Mouse (Mus musculus): ENCODE data around the gene Gm27179. TPM values are rescaled to one million over a fixed set of nuclear protein-coding genes. Genes with fewer than 3 reads are reported as not detected.
"Not testable (repeated sequence)": the region's sequence is repeated elsewhere in the genome, so short reads cannot be mapped to it uniquely, and the experiment has no call there.

Gene Gm27179
- under 1 TPM in 7 of 26 experiments, not detected in 19; 0.16 to 0.33 (median 0.28) TPM for total RNA-seq (2018; cell fraction: chromatin; rRNA removed)
- total RNA-seq (2018; cell fraction: cytosol; rRNA removed), result under 1 TPM in 1 of 26 experiments, not detected in 25; 0.05 TPM
- total RNA-seq (2018; cell fraction: nucleus; rRNA removed), result under 1 TPM in 2 of 26 experiments, not detected in 24; 0.17 to 0.18 TPM
- polyA plus RNA-seq (2018), result not detected in 3 replicates

DNA sequence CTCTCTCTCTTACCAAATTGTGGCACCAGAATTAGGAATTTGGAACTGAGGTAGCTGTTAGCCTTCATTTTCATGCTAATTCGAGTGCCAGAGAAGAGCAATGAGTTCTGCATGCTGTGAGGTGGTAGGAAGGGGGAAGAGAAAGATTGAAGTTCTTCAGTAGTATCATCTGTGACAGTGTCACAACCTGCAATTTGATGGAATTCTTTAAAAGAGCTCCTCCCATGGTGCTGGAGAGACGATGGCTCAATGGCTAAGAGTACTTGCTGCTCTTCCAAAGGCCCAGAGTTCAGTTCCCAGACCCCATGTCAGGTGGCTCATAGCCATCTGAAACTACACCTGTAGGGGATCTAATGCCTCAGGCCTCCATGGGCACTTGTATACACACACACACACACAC, at the start of gene Gm27179:
Gene Gm27179 (minus strand): TSS at position 101 of the 400 bp plus-strand sequence.
- not testable (repeated sequence) for H3K79me2 ChIP-seq (ENCODE audit: inconsistent target); H3K4me3 ChIP-seq (ENCODE audit: inconsistent target); H3K36me3 ChIP-seq (ENCODE audit: inconsistent target); H3K27ac ChIP-seq
- no CpG with 5 or more reads among the region's 2 CpGs for WGBS (ENCODE audit: missing documents)

DNA sequence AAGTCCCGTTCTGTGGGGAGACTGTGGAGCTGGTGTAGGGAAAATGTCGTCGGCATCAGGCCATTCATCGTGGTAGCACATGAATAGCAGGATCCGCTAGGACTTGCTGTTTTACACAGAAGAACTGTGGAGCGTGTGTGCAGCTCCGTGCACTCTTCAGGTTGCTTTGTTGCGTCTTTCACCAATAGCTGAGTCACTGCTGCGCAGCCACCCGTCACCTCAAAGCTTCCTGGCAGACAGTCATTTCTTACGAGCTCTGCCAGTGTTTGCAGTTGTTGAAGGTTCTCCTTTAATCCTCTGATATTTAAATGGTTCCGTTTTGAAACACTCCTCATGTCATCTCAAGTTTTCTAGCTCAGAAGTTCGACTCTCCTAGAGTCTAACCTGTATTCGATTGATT, 45.2 kb upstream of the Gm27179 start:
- H3K79me2 ChIP-seq (ENCODE audit: inconsistent target); H3K36me3 ChIP-seq (ENCODE audit: inconsistent target): not testable (repeated sequence)
- WGBS (ENCODE audit: missing documents), result no CpG with 5 or more reads among the region's 14 CpGs

DNA sequence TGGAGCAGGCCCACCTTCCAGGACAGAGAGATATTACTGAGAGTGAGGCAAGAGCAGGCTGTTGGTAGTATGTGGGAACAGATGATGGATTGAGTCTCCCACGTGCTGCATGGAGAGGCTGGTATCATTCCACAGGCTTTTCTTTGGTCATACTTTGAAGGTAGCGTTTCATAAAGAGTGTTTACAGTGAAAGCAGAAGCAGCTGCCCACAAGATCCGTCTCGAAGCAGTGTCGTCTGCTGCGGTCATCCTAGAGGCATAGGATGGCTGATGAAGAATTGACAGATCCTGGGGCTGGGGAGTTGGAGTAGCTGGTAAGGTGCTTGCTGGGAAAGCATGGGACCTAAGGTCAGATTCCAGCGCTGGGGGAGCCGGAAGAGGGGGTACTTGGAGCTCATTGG, 44.5 kb upstream of the Gm27179 start:
- H3K27ac ChIP-seq; H3K4me3 ChIP-seq (ENCODE audit: inconsistent target); H3K36me3 ChIP-seq (ENCODE audit: inconsistent target); H3K79me2 ChIP-seq (ENCODE audit: inconsistent target): not testable (repeated sequence)
- no CpG with 5 or more reads among the region's 8 CpGs for WGBS (ENCODE audit: missing documents)

More for the DNA sequence above, 45.2 kb upstream of the Gm27179 start:
- not testable (repeated sequence) for H3K27ac ChIP-seq; H3K4me3 ChIP-seq (ENCODE audit: inconsistent target)

DNA sequence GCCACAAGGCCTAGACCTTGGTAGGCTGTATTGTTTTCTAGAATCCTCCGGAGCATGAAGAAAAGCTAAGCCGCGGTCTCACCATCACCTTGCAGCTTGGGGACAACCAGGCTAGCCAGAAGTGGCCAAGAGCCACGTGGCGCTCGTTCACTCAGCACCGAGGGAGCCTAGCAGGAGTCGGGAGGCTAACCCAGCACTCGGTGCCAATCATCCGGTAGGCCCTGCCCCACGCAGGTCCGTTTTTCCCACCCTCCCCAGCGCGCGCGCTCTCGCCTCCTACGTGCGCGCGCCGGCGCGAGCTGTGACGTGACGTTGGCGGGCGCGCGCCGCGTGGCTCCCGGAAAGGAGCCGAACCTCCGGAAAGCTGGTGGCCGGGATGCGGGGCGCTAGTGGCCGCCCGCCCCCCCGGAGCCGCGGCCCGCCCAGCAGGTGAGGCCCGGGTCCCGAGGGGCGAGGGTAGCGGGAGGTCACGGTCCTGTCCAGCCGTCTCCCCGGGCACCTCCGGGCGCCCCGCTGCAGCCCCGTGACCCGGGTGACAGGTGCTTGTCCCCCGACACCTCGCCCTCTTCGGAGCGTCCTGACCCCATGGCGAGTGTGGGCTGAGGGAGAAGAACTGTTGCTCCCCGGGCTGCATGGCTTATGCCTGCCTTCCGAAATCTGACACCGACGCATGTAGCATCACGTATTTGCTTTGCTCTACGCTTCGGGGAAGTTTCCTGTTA, 42.9 kb upstream of the Gm27179 start, which contains the start of gene Entpd4b:
Gene Entpd4b (plus strand): TSS at position 315 of the 722 bp plus-strand sequence.
- H3K4me3 ChIP-seq (ENCODE audit: inconsistent target); H3K36me3 ChIP-seq (ENCODE audit: inconsistent target); H3K79me2 ChIP-seq (ENCODE audit: inconsistent target); H3K27ac ChIP-seq: not testable (repeated sequence)
- no CpG with 5 or more reads among the region's 68 CpGs for WGBS (ENCODE audit: missing documents)

DNA sequence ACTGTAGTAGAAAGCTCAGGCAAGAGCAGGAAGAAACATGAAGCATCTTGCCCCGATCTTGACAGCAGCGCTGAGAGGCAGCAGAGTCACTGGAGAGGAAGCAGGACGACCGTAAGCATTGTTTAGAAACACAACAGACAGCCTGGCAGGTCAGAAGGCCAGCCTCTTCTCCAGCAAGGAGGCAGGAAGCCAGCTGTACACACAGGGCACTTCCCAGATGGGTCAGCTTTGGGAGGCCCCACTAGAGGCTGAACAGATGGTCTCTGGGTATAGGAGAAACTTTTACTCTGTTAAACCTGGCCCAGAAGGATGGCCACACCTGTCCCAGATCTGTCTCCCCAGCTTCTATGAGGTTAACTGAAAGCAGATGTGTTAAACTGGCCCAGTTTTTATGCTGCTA, 35.0 kb upstream of the Gm27179 start:
- no CpG with 5 or more reads among the region's 4 CpGs for WGBS (ENCODE audit: missing documents)
- H3K79me2 ChIP-seq (ENCODE audit: inconsistent target); H3K36me3 ChIP-seq (ENCODE audit: inconsistent target); H3K4me3 ChIP-seq (ENCODE audit: inconsistent target); H3K27ac ChIP-seq: not testable (repeated sequence)

DNA sequence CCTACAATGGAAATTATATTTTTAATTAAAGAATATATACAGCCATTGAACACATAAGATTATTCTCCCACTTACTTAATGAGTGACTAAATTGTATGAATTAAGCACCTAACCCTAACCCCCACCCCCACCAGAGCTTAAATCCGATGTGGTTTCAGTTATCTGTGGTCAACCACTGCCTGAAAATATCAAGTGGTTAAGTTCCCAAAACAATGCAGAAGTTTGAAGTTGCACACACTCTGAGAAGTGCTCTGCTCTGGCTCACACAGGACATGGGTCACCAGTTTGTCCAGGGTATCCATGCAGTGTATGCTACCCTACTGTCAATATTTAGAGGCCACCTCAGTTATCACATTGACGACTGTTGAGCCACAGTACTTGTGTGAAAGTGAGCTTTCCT, 32.7 kb upstream of the Gm27179 start:
- not testable (repeated sequence) for H3K79me2 ChIP-seq (ENCODE audit: inconsistent target); H3K4me3 ChIP-seq (ENCODE audit: inconsistent target); H3K27ac ChIP-seq; H3K36me3 ChIP-seq (ENCODE audit: inconsistent target)
- WGBS (ENCODE audit: missing documents), result no CpG with 5 or more reads among the region's 2 CpGs

DNA sequence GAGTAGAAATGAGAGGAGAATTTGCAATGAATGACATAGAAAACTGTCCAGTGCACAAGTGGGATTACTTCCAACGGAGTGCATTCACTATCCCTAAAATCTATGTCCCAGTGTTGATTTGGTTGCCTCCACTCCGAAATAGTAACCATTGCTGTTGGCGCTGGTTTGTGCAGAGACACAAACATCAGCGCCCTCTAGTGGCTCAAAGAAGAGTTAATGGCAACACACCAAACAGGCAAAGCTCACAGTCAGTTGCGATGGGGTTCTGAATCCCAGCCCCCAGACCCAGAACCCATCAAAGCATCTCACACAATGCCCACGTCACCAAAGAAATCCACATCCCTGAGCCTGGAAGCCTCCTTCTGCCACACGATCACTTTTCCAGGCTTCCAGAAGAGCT, 31.7 kb upstream of the Gm27179 start:
- WGBS (ENCODE audit: missing documents), result no CpG with 5 or more reads among the region's 7 CpGs
- not testable (repeated sequence) for H3K36me3 ChIP-seq (ENCODE audit: inconsistent target)

DNA sequence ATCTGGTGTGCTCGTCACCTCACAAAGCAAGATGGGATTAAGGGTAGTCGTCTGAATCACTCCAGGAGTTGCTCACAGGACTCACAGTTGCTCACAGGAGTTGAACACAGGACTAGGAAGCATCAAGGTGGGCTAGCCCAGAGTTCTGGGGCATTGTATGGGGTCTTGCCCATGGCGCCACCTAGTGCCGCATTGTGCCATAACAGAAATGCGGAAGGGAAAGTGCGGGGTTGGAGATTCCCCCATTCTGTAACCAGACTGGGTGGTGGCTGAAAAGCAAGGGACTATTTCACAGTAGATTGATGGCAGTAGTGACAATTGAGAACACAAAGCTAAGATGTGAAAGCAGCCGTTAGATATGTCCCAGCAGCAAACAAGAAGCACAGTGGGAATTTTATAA, 30.3 kb upstream of the Gm27179 start:
- H3K4me3 ChIP-seq (ENCODE audit: inconsistent target); H3K27ac ChIP-seq; H3K36me3 ChIP-seq (ENCODE audit: inconsistent target); H3K79me2 ChIP-seq (ENCODE audit: inconsistent target): not testable (repeated sequence)
- WGBS (ENCODE audit: missing documents), result no CpG with 5 or more reads among the region's 7 CpGs

More for the DNA sequence above, 31.7 kb upstream of the Gm27179 start:
- H3K4me3 ChIP-seq (ENCODE audit: inconsistent target); H3K27ac ChIP-seq; H3K79me2 ChIP-seq (ENCODE audit: inconsistent target): not testable (repeated sequence)

DNA sequence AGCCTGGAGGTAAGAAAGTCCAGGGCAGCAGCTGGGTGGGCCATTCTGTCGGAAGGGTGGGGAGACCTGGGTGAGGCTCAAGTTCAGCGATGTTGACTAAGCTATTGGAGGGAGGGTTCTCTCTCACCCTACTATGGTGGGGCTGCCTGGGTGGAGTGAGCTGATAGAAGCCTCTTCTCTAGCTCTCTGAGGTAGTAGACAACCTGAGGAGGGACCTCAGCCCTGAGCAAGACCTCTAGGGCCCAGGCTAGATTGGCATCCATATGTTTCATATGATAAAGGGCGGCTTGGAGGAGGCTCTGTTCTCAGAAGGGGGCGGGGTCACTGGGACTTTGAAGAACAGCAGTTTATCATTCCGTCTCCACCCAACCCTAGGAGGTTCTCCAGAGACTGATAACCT, 27.8 kb upstream of the Gm27179 start:
- not testable (repeated sequence) for H3K4me3 ChIP-seq (ENCODE audit: inconsistent target); H3K79me2 ChIP-seq (ENCODE audit: inconsistent target); H3K27ac ChIP-seq; H3K36me3 ChIP-seq (ENCODE audit: inconsistent target)
- WGBS (ENCODE audit: missing documents), result no CpG with 5 or more reads among the region's 5 CpGs

DNA sequence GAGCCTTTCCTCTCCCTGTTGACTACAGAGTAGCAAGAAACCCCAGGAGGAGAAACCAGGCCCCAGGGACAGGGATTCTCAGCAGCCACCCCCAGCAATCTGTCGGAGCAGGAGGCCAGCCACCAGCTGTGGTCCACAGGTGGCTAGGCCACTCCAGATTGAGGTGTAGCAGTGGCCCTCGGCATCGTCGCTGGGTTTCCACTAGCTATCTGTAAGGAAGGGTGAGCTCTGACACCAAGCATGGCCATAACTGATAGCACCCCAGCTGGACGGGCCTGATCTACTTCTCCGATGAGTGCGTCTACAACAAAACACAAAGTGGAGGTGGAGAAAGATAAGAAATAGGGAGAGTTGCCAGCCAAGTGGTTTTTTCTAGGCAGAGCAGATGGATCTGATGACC, 24.2 kb upstream of the Gm27179 start:
- no CpG with 5 or more reads among the region's 7 CpGs for WGBS (ENCODE audit: missing documents)
- not testable (repeated sequence) for H3K27ac ChIP-seq; H3K4me3 ChIP-seq (ENCODE audit: inconsistent target); H3K36me3 ChIP-seq (ENCODE audit: inconsistent target); H3K79me2 ChIP-seq (ENCODE audit: inconsistent target)

DNA sequence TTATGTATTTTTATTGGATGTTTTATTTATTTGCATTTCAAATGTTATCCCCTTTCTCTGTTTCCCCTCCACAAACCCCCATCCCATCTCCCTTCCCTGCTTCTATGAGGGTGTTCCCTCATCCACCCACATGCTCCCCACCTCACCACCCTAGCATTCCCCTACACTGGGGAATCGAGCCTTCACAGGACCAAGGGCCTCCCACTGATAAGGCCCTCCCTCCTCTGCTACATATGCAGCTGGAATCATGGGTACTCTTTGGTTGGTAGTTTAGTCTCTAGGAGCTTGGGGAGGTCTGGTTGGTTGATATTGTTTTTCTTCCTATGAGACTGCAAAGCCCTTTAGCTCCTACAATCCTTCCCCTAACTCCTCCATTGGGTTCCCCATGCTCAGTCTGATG, 13.9 kb upstream of the Gm27179 start:
- H3K36me3 ChIP-seq (ENCODE audit: inconsistent target); H3K4me3 ChIP-seq (ENCODE audit: inconsistent target); H3K27ac ChIP-seq; H3K79me2 ChIP-seq (ENCODE audit: inconsistent target): not testable (repeated sequence)
- WGBS (ENCODE audit: missing documents), result no CpG with 5 or more reads among the region's 1 CpGs

DNA sequence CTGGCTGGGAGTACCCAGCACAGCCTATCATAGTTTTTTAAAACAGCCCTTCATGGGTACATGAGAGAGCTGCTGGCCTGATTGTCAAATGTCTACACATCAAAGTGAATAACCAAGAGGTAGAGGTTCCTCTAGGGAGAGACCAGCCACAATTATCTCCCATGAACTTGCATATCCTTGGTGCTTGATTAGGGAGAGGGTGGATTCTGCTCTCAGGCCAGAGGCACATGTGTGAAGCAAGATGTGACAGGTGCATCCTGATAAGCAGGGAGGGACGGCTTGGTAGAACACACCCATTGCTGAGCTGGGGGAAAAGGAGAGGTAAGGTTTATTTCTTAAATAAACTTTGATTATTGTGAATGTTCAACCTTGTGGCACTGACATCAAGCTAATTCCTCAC, 10.7 kb upstream of the Gm27179 start:
- H3K36me3 ChIP-seq (ENCODE audit: inconsistent target); H3K27ac ChIP-seq; H3K4me3 ChIP-seq (ENCODE audit: inconsistent target); H3K79me2 ChIP-seq (ENCODE audit: inconsistent target): not testable (repeated sequence)
- WGBS (ENCODE audit: missing documents), result no CpG with 5 or more reads among the region's 1 CpGs

DNA sequence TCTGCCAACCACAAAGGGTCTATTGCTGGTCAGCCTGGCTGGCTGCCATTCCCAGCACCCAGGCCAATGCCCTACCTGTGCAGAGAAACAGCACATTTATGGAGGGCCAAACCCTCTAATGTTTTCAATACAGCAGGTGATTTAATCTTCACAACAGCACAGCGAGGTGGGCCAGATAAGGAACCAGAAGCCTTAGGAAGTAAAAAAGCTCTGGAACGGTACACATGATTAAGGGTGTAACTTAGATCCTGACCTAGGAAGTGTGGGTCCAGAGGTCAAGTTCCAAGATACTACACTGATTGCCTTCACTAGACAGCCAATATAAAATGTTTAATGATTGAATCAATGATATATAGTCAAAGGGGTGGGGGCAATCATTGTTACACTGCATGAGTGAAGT, 8.5 kb upstream of the Gm27179 start:
- not testable (repeated sequence) for H3K36me3 ChIP-seq (ENCODE audit: inconsistent target); H3K4me3 ChIP-seq (ENCODE audit: inconsistent target); H3K27ac ChIP-seq; H3K79me2 ChIP-seq (ENCODE audit: inconsistent target)
- no CpG with 5 or more reads among the region's 2 CpGs for WGBS (ENCODE audit: missing documents)

DNA sequence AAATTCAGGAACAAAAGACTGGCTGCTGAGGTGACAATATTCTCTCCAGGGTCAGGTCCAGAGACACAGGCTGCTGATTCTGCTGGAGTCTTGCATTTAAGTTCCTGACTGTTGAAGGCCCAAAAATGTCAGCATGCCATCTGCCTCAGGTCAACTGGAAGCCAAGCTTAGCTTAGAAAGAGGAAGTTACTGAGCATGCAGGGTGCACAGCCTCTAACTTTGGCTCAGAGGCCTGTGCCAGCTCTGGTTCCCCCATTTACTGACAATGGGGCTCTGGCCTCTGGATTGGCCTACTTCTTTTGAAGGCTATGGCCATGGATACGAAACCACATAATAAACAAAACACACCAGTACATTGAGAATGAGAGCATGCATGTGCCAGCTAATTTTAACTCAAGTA, 5.3 kb downstream of the Gm27179 start:
- WGBS (ENCODE audit: missing documents), result no CpG with 5 or more reads among the region's 1 CpGs
- H3K27ac ChIP-seq; H3K79me2 ChIP-seq (ENCODE audit: inconsistent target); H3K4me3 ChIP-seq (ENCODE audit: inconsistent target); H3K36me3 ChIP-seq (ENCODE audit: inconsistent target): not testable (repeated sequence)

DNA sequence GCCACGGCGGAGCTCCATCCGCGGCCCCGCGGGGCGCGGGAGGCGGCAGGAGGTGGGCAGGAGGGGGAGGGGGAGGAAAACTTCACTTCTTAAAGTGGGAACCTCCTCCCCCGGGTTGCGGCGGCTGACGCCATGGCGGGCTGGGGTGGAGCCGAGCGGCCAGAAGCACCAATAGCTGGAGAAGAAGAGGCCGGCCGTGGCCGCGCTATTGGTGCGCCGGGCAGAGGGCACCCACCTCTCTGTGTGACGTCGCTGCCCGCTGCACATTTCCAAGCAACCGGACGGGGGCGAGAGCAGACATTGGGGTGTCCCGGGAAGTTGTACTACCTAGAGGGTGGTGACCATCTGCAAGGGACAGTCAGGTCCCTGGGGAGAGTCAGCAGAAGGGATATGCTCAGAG, 9.2 kb downstream of the Gm27179 start, which contains the start of gene Gm16867:
Gene Gm16867 (minus strand): TSS at position 189 of the 400 bp plus-strand sequence.
- H3K4me3 ChIP-seq (ENCODE audit: inconsistent target); H3K27ac ChIP-seq; H3K36me3 ChIP-seq (ENCODE audit: inconsistent target); H3K79me2 ChIP-seq (ENCODE audit: inconsistent target): not testable (repeated sequence)
- no CpG with 5 or more reads among the region's 29 CpGs for WGBS (ENCODE audit: missing documents)

Measured in macrophage (primary cell).